Mouse (Mus musculus) kidney, postnatal 0 days (tissue): Measurements from ENCODE around the gene Hes6. TPM values are rescaled to one million over a fixed set of nuclear protein-coding genes. Genes with fewer than 3 reads are reported as not detected.

ENCODE experiments used
- ATAC-seq: fragments of 200-750 bp; cut with Nextera tagmentation; replicated peaks from 2 replicates; pipeline ENCODE4 v1.8.0; 2017; ENCODE audit warnings: low read depth, moderate number of reproducible peaks, moderate TSS enrichment, moderate library complexity; ENCODE audit not compliant: low FRiP score
- DNase-seq: peaks from one replicate; pipeline ENCODE4 v3.0.0-alpha.2; 2016; ENCODE audit warnings: low spot score
- H3K27ac ChIP-seq: fragments of 300-500 bp; sonication (generic); 2 replicates; pipeline ENCODE4 v1.5.1; 2014; ENCODE audit warnings: mild to moderate bottlenecking
- H3K27me3 ChIP-seq: fragments of 300-500 bp; sonication (generic); 2 replicates; pipeline ENCODE4 v1.6.1; 2014; ENCODE audit warnings: low read length, mixed read lengths; ENCODE audit not compliant: insufficient read depth
- H3K36me3 ChIP-seq: fragments of 300-500 bp; sonication (generic); 2 replicates; pipeline ENCODE4 v1.6.1; 2014; ENCODE audit warnings: low read length, mixed read lengths; ENCODE audit not compliant: insufficient read depth
- H3K4me1 ChIP-seq: fragments of 300-500 bp; sonication (generic); replicated peaks from 2 replicates; pipeline ENCODE4 v1.6.1; 2014; ENCODE audit warnings: antibody characterized with exemption, low read length, mixed read lengths; ENCODE audit not compliant: insufficient read depth
- H3K4me2 ChIP-seq: fragments of 300-500 bp; sonication (generic); 2 replicates; pipeline ENCODE4 v1.6.1; 2014; ENCODE audit warnings: mild to moderate bottlenecking, low read length, moderate library complexity, mixed read lengths
- H3K4me3 ChIP-seq: fragments of 300-500 bp; sonication (generic); replicated peaks from 2 replicates; pipeline ENCODE4 v1.5.1; 2014; ENCODE audit warnings: low read depth, low read length
- H3K9ac ChIP-seq: fragments of 300-500 bp; sonication (generic); 2 replicates; pipeline ENCODE4 v1.6.1; 2014; ENCODE audit warnings: low read depth, low read length
- H3K9me3 ChIP-seq: fragments of 300-500 bp; sonication (generic); replicated peaks from 2 replicates; pipeline ENCODE4 v1.6.1; 2016; ENCODE audit warnings: low read length, inconsistent platforms, mixed read lengths
- CTCF ChIP-seq: IDR thresholded peaks from 2 replicates; pipeline ENCODE4 v1.5.1; 2016; ENCODE audit warnings: antibody characterized with exemption, low read depth, mild to moderate bottlenecking, moderate library complexity
- WGBS: fragments of 180-500 bp; shearing (Covaris S2); extraction: QIAGEN DNeasy Blood & Tissue Kit; methylation state at CpG from one replicate; pipeline ENCODE4 v1.1.7; 2014; 5-methylcytosine and 5-hydroxymethylcytosine counted together
- polyA plus RNA-seq: library from polyadenylated mRNA; unstranded; fragments of >200 nt; fragmentation: Nextera tagmentation; extraction: Ambion mirVana; gene quantifications from 2 replicates; pipeline ENCODE4 v1.2.1, GENCODE M21; 2015

Hes6 gene
- polyA plus RNA-seq, 1 experiment from 2014 or later, result 60.6 TPM

- H3K27me3 ChIP-seq, result no peaks in the 10 kb centered on the region
- H3K4me1 ChIP-seq, result peaks cover 52% of the 10 kb centered on the region
- no peak for ATAC-seq
- H3K9ac ChIP-seq, result peak overlapping the region; percentile 80
- H3K4me2 ChIP-seq, result peak overlapping the region; percentile 85
- WGBS, result 8% methylated on average over 8 of the region's 8 CpGs
- H3K4me3 ChIP-seq, result peak overlapping the region; percentile 69
- peak overlapping the region; percentile 75 for H3K27ac ChIP-seq
- peak; percentile 71 for DNase-seq
- H3K36me3 ChIP-seq, result no peaks in the 10 kb centered on the region
- H3K9me3 ChIP-seq, result no peaks in the 10 kb centered on the region
- TF ChIP-seq CTCF, result peak; percentile 16; the same call in 1 of the 2 replicates
Observed at GRCm38 (mm10) chr1:91458223-91458861, 44.5 kb upstream of the Hes6 start.

GRCm38 (mm10) chr1:91457698-91458097 lies 43.9 kb upstream of the Hes6 start:
- TF ChIP-seq CTCF, result no peak
- peak overlapping the region; percentile 75; the same call in 1 of the 2 replicates for H3K27ac ChIP-seq
- no peaks in the 10 kb centered on the region for H3K9me3 ChIP-seq
- no peaks in the 10 kb centered on the region for H3K36me3 ChIP-seq
- H3K27me3 ChIP-seq, result no peaks in the 10 kb centered on the region
- DNase-seq (no peak), ATAC-seq (no peak)
- 0 out of 2 replicates have a peak overlapping the region, but pooled peaks have one; percentile 69 for H3K4me3 ChIP-seq
- peaks cover 52% of the 10 kb centered on the region for H3K4me1 ChIP-seq
- no peak overlapping the region for H3K9ac ChIP-seq
- WGBS, result 51% methylated on average over 5 of the region's 5 CpGs
- peak overlapping the region; percentile 85 for H3K4me2 ChIP-seq

- Histone ChIP-seq H3K4me1 (peaks cover 55% of the 10 kb centered on the region), H3K4me2 (peak overlapping the region; percentile 85; the same call in 1 of the 2 replicates), H3K9ac (no peak overlapping the region), H3K4me3 (no peak overlapping the region), H3K9me3 (no peaks in the 10 kb centered on the region), H3K36me3 (no peaks in the 10 kb centered on the region), H3K27me3 (no peaks in the 10 kb centered on the region), H3K27ac (peak overlapping the region; percentile 92)
- ATAC-seq, result no peak
- DNase-seq, result no peak
- WGBS, result 90% methylated on average over 4 of the region's 4 CpGs
- TF ChIP-seq CTCF, result no peak
Observed at GRCm38 (mm10) chr1:91457116-91457515, 43.3 kb upstream of the Hes6 start.

- ATAC-seq (no peak), DNase-seq (peak; percentile 81)
- WGBS, result 12% methylated on average over 11 of the region's 11 CpGs
- Histone ChIP-seq H3K36me3 (no peaks in the 10 kb centered on the region), H3K4me2 (peak overlapping the region; percentile 39), H3K27ac (peak overlapping the region; percentile 92), H3K4me1 (peaks cover 63% of the 10 kb centered on the region), H3K9ac (peak overlapping the region; percentile 40), H3K9me3 (no peaks in the 10 kb centered on the region), H3K4me3 (no peak overlapping the region), H3K27me3 (no peaks in the 10 kb centered on the region)
- no peak for TF ChIP-seq CTCF
Observed at GRCm38 (mm10) chr1:91456301-91456801, 42.5 kb upstream of the Hes6 start.

GRCm38 (mm10) chr1:91455661-91456161 lies 41.9 kb upstream of the Hes6 start:
- DNase-seq (peak; percentile 56), ATAC-seq (peak; percentile 16)
- Histone ChIP-seq H3K27ac (peak overlapping the region; percentile 92), H3K9me3 (no peaks in the 10 kb centered on the region), H3K9ac (peak overlapping the region; percentile 40; the same call in 1 of the 2 replicates), H3K4me3 (no peak overlapping the region), H3K27me3 (no peaks in the 10 kb centered on the region), H3K36me3 (0 out of 2 replicates have a peak, but pooled peaks cover under 1% of the 10 kb centered on the region), H3K4me2 (peak overlapping the region; percentile 39), H3K4me1 (peaks cover 67% of the 10 kb centered on the region)
- no peak for TF ChIP-seq CTCF
- WGBS, result 31% methylated on average over 7 of the region's 7 CpGs

- Histone ChIP-seq H3K9ac (0 out of 2 replicates have a peak overlapping the region, but pooled peaks have one; percentile 40), H3K27ac (peak overlapping the region; percentile 92), H3K36me3 (0 out of 2 replicates have a peak, but pooled peaks cover 6% of the 10 kb centered on the region), H3K4me3 (no peak overlapping the region), H3K9me3 (no peaks in the 10 kb centered on the region), H3K4me2 (peak overlapping the region; percentile 39; the same call in 1 of the 2 replicates), H3K27me3 (no peaks in the 10 kb centered on the region), H3K4me1 (peaks cover 62% of the 10 kb centered on the region)
- no peak for DNase-seq
- 80% methylated on average over 3 of the region's 3 CpGs for WGBS
- no peak for TF ChIP-seq CTCF
- no peak for ATAC-seq
Observed at GRCm38 (mm10) chr1:91454927-91455326, 41.1 kb upstream of the Hes6 start.
